Mouse (Mus musculus) naive thymus-derived CD4-positive, alpha-beta T cell, adult 5 months (primary cell): ENCODE results near the gene Fos. TPM values are rescaled to one million over a fixed set of nuclear protein-coding genes. Genes with fewer than 3 reads are reported as not detected.

Experiments used
- polyA plus RNA-seq: library from polyadenylated mRNA; unstranded; fragments of 100-300 nt; shearing (Covaris generic); gene quantifications from one replicate; pipeline ENCODE4 v1.2.1, GENCODE M21; 2017

The Fos gene
- polyA plus RNA-seq = 97.3 TPM

DNA sequence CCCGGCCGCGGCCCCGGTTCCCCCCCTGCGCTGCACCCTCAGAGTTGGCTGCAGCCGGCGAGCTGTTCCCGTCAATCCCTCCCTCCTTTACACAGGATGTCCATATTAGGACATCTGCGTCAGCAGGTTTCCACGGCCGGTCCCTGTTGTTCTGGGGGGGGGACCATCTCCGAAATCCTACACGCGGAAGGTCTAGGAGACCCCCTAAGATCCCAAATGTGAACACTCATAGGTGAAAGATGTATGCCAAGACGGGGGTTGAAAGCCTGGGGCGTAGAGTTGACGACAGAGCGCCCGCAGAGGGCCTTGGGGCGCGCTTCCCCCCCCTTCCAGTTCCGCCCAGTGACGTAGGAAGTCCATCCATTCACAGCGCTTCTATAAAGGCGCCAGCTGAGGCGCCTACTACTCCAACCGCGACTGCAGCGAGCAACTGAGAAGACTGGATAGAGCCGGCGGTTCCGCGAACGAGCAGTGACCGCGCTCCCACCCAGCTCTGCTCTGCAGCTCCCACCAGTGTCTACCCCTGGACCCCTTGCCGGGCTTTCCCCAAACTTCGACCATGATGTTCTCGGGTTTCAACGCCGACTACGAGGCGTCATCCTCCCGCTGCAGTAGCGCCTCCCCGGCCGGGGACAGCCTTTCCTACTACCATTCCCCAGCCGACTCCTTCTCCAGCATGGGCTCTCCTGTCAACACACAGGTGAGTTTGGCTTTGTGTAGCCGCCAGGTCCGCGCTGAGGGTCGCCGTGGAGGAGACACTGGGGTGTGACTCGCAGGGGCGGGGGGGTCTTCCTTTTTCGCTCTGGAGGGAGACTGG lies at the start of gene Fos:
TSS of gene Fos (plus strand) at position 410 of the 817 bp plus-strand sequence.

Other genes starting within 250 kb of the Fos start
- gene Mlh3, start 203.3 kb upstream of the Fos start, polyA plus RNA-seq = 6.7 TPM
- 32.5 TPM for gene Acyp1, start 185.5 kb upstream of the Fos start, polyA plus RNA-seq
- gene Zc2hc1c, start 185.3 kb upstream of the Fos start, polyA plus RNA-seq = 0.25 TPM
- gene Nek9, start 134.5 kb upstream of the Fos start, polyA plus RNA-seq = 27.8 TPM
- gene Tmed10, start 99.0 kb upstream of the Fos start, polyA plus RNA-seq = 239 TPM
- not detected for gene Jdp2, start 125.1 kb downstream of the Fos start, polyA plus RNA-seq
- gene Batf, start 212.8 kb downstream of the Fos start, polyA plus RNA-seq = 103 TPM